9 mouse cellular contexts compared by ENCODE assay signal in genomic region chr6:55434360-55434759, GRCm38 (mm10). TPM values are rescaled to one million over a fixed set of nuclear protein-coding genes. Genes with fewer than 3 reads are reported as not detected.
DNase-seq lines count a peak whose midpoint lies in the region; ATAC-seq and TF ChIP-seq lines count a peak whose summit lies in the region.
"Had no signal": no experiment of that assay in that cellular context is flagged by ENCODE, and none has a peak within 500 bp of the region (broad histone marks: within the 10 kb centered on the region; RNA-seq: fewer than 3 reads in every experiment).

No protein-coding gene starts in this region.

- peak; percentile 77 for ATAC-seq in heart, embryonic 15.5 days (replicated peaks; ENCODE audit: insufficient number of reproducible peaks, insufficient read depth, low FRiP score, low read depth)

- DNase-seq in ovary, adult 18-20 months (ENCODE audit: low spot score), result peak; percentile 20
- DNase-seq in ovary, postnatal 36 days (ENCODE audit: low spot score), result no peak
- DNase-seq in layer of hippocampus, postnatal 36 days, result peak; percentile 68 to 72
- no peak for DNase-seq in gastrocnemius, postnatal 36 days
- no peak for DNase-seq in Muller cell, postnatal 12 days (ENCODE audit: inconsistent ontology term)
- no peak for DNase-seq in testis, postnatal 14 days (ENCODE audit: low spot score)

- TF ChIP-seq POLR2A in olfactory bulb, adult 2 months (IDR thresholded peaks at IDR 0.05; ENCODE audit: insufficient read depth, low read depth, low read length), result no peak

- intact Hi-C loops in gastrocnemius, postnatal 36 days (cut with DNase I), result no loop called here

- peaks cover 7% of the 10 kb centered on the region; the same call in 1 of the 2 replicates for H3K27me3 ChIP-seq in heart, embryonic 15.5 days

- no peak overlapping the region for H3K27ac ChIP-seq in heart, embryonic 15.5 days
- H3K27ac ChIP-seq in olfactory bulb, adult 2 months (ENCODE audit: insufficient read depth, low read depth, low read length), result peak overlapping the region; percentile 88
- H3K27ac ChIP-seq: heart, embryonic 13.5 days had no signal

- no peak overlapping the region for H3K4me2 ChIP-seq in heart, embryonic 15.5 days
- H3K4me2 ChIP-seq: heart, embryonic 13.5 days had no signal

- H3K9ac ChIP-seq in heart, embryonic 15.5 days, result no peak overlapping the region
- H3K9ac ChIP-seq: heart, embryonic 13.5 days had no signal

- H3K36me3 ChIP-seq in heart, embryonic 15.5 days, result no peaks in the 10 kb centered on the region
- H3K36me3 ChIP-seq: heart, embryonic 13.5 days had no signal

- TF ChIP-seq CTCF in olfactory bulb, adult 2 months (IDR thresholded peaks at IDR 0.05; ENCODE audit: insufficient read depth, low read depth, low read length), result no peak

- WGBS in heart, embryonic 15.5 days, result 27% methylated on average over 3 of the region's 3 CpGs
- 24% methylated on average over 3 of the region's 3 CpGs for WGBS in olfactory bulb, adult 2 months

- no peak overlapping the region for H3K4me3 ChIP-seq in heart, embryonic 15.5 days
- no peak overlapping the region for H3K4me3 ChIP-seq in olfactory bulb, adult 2 months (ENCODE audit: insufficient read depth, low read depth, low read length)
- H3K4me3 ChIP-seq: heart, embryonic 13.5 days had no signal

- peaks cover 5% of the 10 kb centered on the region; the same call in 1 of the 2 replicates for H3K4me1 ChIP-seq in heart, embryonic 15.5 days (replicated peaks)
- H3K4me1 ChIP-seq in olfactory bulb, adult 2 months (ENCODE audit: control insufficient read depth, insufficient read depth, low read length), result peaks cover 27% of the 10 kb centered on the region

- H3K9me3 ChIP-seq in heart, embryonic 15.5 days (replicated peaks), result no peaks in the 10 kb centered on the region
- H3K9me3 ChIP-seq: heart, embryonic 13.5 days had no signal

RNA-seq across cellular contexts. Expression of gene Adcyap1r1, which starts 17.4 kb away (rescaled TPM):
- polyA plus RNA-seq in heart, embryonic 15.5 days (2015; fragmentation: Nextera tagmentation; extraction: Ambion mirVana), result 2.6 and 4.2 TPM in 2 replicates
- total RNA-seq in layer of hippocampus, postnatal 36 days (2021), result 100 to 1,000 TPM; 138 to 149 TPM
- not detected in 2 replicates for polyA plus RNA-seq in olfactory bulb, adult 2 months (2012; ENCODE audit: insufficient read depth, insufficient read length, low replicate concordance, missing spikeins)
- 1 to 10 TPM in 1 of 2 experiments, under 1 TPM in 1; 0.86 to 1.6 TPM for total RNA-seq in gastrocnemius, postnatal 36 days (2021)

RNA-seq across cellular contexts. Expression of gene Ghrhr, which starts 58.3 kb away (rescaled TPM):
- polyA plus RNA-seq in heart, embryonic 15.5 days (2015; fragmentation: Nextera tagmentation; extraction: Ambion mirVana), result not detected in 2 replicates
- total RNA-seq in layer of hippocampus, postnatal 36 days (2021), result not detected
- not detected in 2 replicates for polyA plus RNA-seq in olfactory bulb, adult 2 months (2012; ENCODE audit: insufficient read depth, insufficient read length, low replicate concordance, missing spikeins)
- not detected for total RNA-seq in gastrocnemius, postnatal 36 days (2021)
- polyA plus RNA-seq: heart, embryonic 13.5 days had no signal

Comparison
In these comparisons a context has a peak if more than half of its experiments do, and no peak if none do; other contexts are left out.
1. DNase-seq: peak in ovary, adult 18-20 months (single experiment) and layer of hippocampus, postnatal 36 days (2 of 2); none in ovary, postnatal 36 days (single experiment), gastrocnemius, postnatal 36 days (0 of 2), Muller cell, postnatal 12 days (single experiment) and testis, postnatal 14 days (single experiment).
2. RNA of gene Adcyap1r1, which starts 17.4 kb away (total RNA-seq): 138 to 149 TPM in layer of hippocampus, postnatal 36 days; 0.86 to 1.6 TPM in gastrocnemius, postnatal 36 days; every median in the first group is over 10 times any median in the second.